Mouse (Mus musculus): ENCODE results near the gene Odf2. TPM values are rescaled to one million over a fixed set of nuclear protein-coding genes. Genes with fewer than 3 reads are reported as not detected.

Gene Odf2
- polyA plus RNA-seq (2016; fragmentation: Nextera tagmentation; extraction: Ambion mirVana) = 64.1 and 72.2 TPM in 2 replicates

- Histone ChIP-seq H3K4me1 (replicated peaks) (peaks cover 16% of the 10 kb centered on the region), H3K4me2 (peak within 1 kb of the TSS; percentile 88), H3K36me3 (peaks cover 28% of the 10 kb centered on the region), H3K9ac (peak within 1 kb of the TSS; percentile 87), H3K9me3 (replicated peaks) (no peaks in the 10 kb centered on the region), H3K4me3 (peak within 1 kb of the TSS; percentile 90), H3K27me3 (replicated peaks) (no peaks in the 10 kb centered on the region), H3K27ac (ENCODE audit: poor library complexity, severe bottlenecking) (peak within 1 kb of the TSS; percentile 82)
- under 1% methylated on average over 56 of the region's 70 CpGs for WGBS
- peak; percentile 93 for ATAC-seq (ENCODE audit: insufficient number of reproducible peaks, low FRiP score)
Observed at GRCm38 (mm10) chr2:29889066-29889944, at the start of gene Odf2. Gene Odf2, plus strand, starts transcription at chr2:29889221.

DNA sequence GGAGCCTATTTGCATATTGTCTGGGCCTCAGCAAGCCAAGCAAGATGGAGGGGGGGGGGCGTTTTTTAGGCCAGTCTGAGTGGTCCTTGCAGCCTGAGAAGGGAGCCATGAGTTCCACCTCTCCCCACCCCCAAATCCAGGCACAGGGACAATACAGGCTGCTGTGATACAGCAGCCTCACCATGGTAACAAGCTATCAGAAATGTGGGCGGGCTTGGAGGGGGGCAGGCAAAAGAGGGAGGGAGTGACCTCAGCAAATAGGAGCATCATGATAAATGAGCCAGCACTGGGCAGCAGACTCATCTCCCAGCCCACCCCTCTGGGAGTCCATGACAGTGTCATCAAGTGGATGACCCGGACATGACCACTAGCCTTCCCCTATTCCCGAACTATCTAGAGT lies 49.6 kb upstream of the Odf2 start:
- Histone ChIP-seq H3K4me3 (no peak overlapping the region), H3K4me1 (replicated peaks) (peaks cover 4% of the 10 kb centered on the region; the same call in 1 of the 2 replicates), H3K4me2 (no peak overlapping the region), H3K9ac (no peak overlapping the region), H3K36me3 (peaks cover 67% of the 10 kb centered on the region), H3K27ac (ENCODE audit: poor library complexity, severe bottlenecking) (no peak overlapping the region), H3K27me3 (replicated peaks) (peaks cover 26% of the 10 kb centered on the region), H3K9me3 (replicated peaks) (no peaks in the 10 kb centered on the region)
- WGBS = 41% methylated on average over 4 of the region's 4 CpGs
- no peak for ATAC-seq (ENCODE audit: insufficient number of reproducible peaks, low FRiP score)

GRCm38 (mm10) chr2:29843231-29844105 lies 45.6 kb upstream of the Odf2 start:
- ATAC-seq (ENCODE audit: insufficient number of reproducible peaks, low FRiP score) = no peak; the same call in 1 of the 2 replicates
- peaks cover 42% of the 10 kb centered on the region for H3K36me3 ChIP-seq

GRCm38 (mm10) chr2:29844115-29844514 lies 44.9 kb upstream of the Odf2 start:
- Histone ChIP-seq H3K27ac (ENCODE audit: poor library complexity, severe bottlenecking) (no peak overlapping the region), H3K9ac (no peak overlapping the region), H3K36me3 (peaks cover 36% of the 10 kb centered on the region), H3K4me1 (replicated peaks) (peaks cover 18% of the 10 kb centered on the region), H3K4me2 (no peak overlapping the region), H3K4me3 (no peak overlapping the region), H3K27me3 (replicated peaks) (peaks cover 73% of the 10 kb centered on the region), H3K9me3 (replicated peaks) (no peaks in the 10 kb centered on the region)
- 85% methylated on average over 2 of the region's 2 CpGs for WGBS
- ATAC-seq (ENCODE audit: insufficient number of reproducible peaks, low FRiP score) = no peak

More at GRCm38 (mm10) chr2:29843231-29844105, 45.6 kb upstream of the Odf2 start:
- Histone ChIP-seq H3K27me3 (replicated peaks) (peaks cover 66% of the 10 kb centered on the region), H3K4me3 (no peak overlapping the region), H3K4me2 (no peak overlapping the region), H3K27ac (ENCODE audit: poor library complexity, severe bottlenecking) (no peak overlapping the region), H3K4me1 (replicated peaks) (peaks cover 18% of the 10 kb centered on the region), H3K9ac (no peak overlapping the region), H3K9me3 (replicated peaks) (no peaks in the 10 kb centered on the region)
- 66% methylated on average over 9 of the region's 9 CpGs for WGBS

- peaks cover 18% of the 10 kb centered on the region for H3K4me1 ChIP-seq (replicated peaks)
- H3K27ac ChIP-seq (ENCODE audit: poor library complexity, severe bottlenecking) = no peak overlapping the region
- no peak overlapping the region for H3K9ac ChIP-seq
- no peak overlapping the region for H3K4me3 ChIP-seq
- peaks cover 77% of the 10 kb centered on the region for H3K27me3 ChIP-seq (replicated peaks)
- H3K4me2 ChIP-seq = no peak overlapping the region
- ATAC-seq (ENCODE audit: insufficient number of reproducible peaks, low FRiP score) = no peak
- 29% methylated on average over 3 of the region's 3 CpGs for WGBS
- H3K9me3 ChIP-seq (replicated peaks) = no peaks in the 10 kb centered on the region
- H3K36me3 ChIP-seq = peaks cover 30% of the 10 kb centered on the region
Observed at GRCm38 (mm10) chr2:29844661-29845060, 44.4 kb upstream of the Odf2 start.

DNA sequence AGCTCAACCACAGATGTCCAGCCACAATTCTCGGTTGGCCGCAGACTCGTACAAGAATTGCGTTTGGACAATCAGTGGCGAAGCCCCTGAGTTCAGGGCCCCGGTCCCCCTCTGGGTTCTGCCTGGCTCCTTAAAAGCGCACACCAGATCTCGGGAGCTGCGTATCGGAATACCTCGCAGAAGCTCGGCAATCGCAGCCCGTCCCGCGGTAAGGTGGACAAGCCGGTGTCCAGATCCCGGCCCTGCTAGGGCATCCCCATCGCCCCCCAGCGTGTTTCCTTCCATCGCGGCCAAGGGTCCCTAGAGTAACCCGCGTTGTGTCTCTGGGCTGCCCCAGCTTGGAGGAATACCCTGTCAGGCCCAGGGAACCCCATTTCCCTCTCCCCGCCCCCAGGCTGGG lies 43.4 kb upstream of the Odf2 start:
- 0 out of 2 replicates have a peak overlapping the region, but pooled peaks have one; percentile 5 for H3K9ac ChIP-seq
- peaks cover 30% of the 10 kb centered on the region for H3K36me3 ChIP-seq
- H3K9me3 ChIP-seq (replicated peaks) = no peaks in the 10 kb centered on the region
- H3K27ac ChIP-seq (ENCODE audit: poor library complexity, severe bottlenecking) = no peak overlapping the region
- H3K27me3 ChIP-seq (replicated peaks) = peaks cover 81% of the 10 kb centered on the region
- ATAC-seq (ENCODE audit: insufficient number of reproducible peaks, low FRiP score) = no peak
- peak overlapping the region; percentile 63 for H3K4me2 ChIP-seq
- peak overlapping the region; percentile 36 for H3K4me3 ChIP-seq
- H3K4me1 ChIP-seq (replicated peaks) = peaks cover 16% of the 10 kb centered on the region
- WGBS = 11% methylated on average over 25 of the region's 25 CpGs

GRCm38 (mm10) chr2:29846061-29846853 lies 42.8 kb upstream of the Odf2 start:
- Histone ChIP-seq H3K4me1 (replicated peaks) (peaks cover 14% of the 10 kb centered on the region), H3K27ac (ENCODE audit: poor library complexity, severe bottlenecking) (no peak overlapping the region), H3K4me2 (peak overlapping the region; percentile 63), H3K4me3 (peak overlapping the region; percentile 36), H3K27me3 (replicated peaks) (peaks cover 81% of the 10 kb centered on the region), H3K9ac (peak overlapping the region; percentile 5; the same call in 1 of the 2 replicates), H3K36me3 (peaks cover 29% of the 10 kb centered on the region), H3K9me3 (replicated peaks) (no peaks in the 10 kb centered on the region)
- ATAC-seq (ENCODE audit: insufficient number of reproducible peaks, low FRiP score) = no peak
- 7% methylated on average over 47 of the region's 47 CpGs for WGBS

DNA sequence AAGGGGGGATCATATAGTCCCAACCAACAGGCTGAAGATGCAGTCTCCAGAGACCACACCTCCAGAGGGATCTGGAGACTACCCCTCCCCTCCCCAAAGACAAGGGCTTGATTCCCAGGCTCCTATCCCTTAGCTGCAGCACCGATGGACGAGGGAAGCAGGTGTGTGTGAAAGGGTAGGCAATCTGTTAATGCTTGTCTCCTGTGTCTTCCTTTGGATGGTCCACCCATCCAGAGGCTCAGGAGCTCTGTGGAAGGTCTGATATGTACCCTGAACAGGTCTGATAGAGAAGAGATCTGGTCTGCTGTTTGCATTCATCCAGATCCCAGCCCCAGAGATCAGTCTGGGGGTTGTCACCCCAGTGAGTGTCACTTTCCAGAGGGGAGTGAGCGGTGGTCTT lies 42.1 kb upstream of the Odf2 start:
- H3K9ac ChIP-seq = no peak overlapping the region
- H3K27ac ChIP-seq (ENCODE audit: poor library complexity, severe bottlenecking) = no peak overlapping the region
- no peak overlapping the region for H3K4me2 ChIP-seq
- H3K9me3 ChIP-seq (replicated peaks) = no peaks in the 10 kb centered on the region
- no peak overlapping the region for H3K4me3 ChIP-seq
- H3K36me3 ChIP-seq = peaks cover 24% of the 10 kb centered on the region
- 45% methylated on average over 3 of the region's 3 CpGs for WGBS
- peaks cover 83% of the 10 kb centered on the region for H3K27me3 ChIP-seq (replicated peaks)
- peaks cover 14% of the 10 kb centered on the region for H3K4me1 ChIP-seq (replicated peaks)
- ATAC-seq (ENCODE audit: insufficient number of reproducible peaks, low FRiP score) = no peak

DNA sequence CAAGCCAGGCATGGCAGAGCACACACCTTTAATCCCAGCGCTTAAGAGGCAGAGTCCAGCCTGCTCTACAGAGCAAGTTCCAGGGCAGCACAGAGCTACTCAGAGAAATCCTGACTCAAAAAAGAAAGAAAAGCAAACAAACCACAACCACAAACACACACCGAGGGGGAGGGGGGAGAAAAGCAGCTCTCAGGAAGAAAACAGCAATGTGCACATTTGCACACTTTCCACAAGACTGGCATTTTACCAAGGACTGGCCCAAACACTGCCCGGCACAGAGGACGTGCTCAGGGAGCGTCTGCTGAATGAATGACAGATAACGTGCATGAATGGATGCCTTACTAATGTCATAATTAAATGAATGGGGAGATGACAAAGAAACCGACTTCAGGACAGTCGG lies 40.0 kb upstream of the Odf2 start:
- Histone ChIP-seq H3K4me3 (no peak overlapping the region), H3K9me3 (replicated peaks) (no peaks in the 10 kb centered on the region), H3K27me3 (replicated peaks) (peaks cover 63% of the 10 kb centered on the region), H3K36me3 (0 out of 2 replicates have a peak, but pooled peaks cover 3% of the 10 kb centered on the region), H3K27ac (ENCODE audit: poor library complexity, severe bottlenecking) (no peak overlapping the region), H3K4me1 (replicated peaks) (peaks cover 14% of the 10 kb centered on the region), H3K9ac (no peak overlapping the region), H3K4me2 (no peak overlapping the region)
- no peak for ATAC-seq (ENCODE audit: insufficient number of reproducible peaks, low FRiP score)
- WGBS = 70% methylated on average over 8 of the region's 8 CpGs

- H3K9me3 ChIP-seq (replicated peaks) = no peaks in the 10 kb centered on the region
- no peaks in the 10 kb centered on the region for H3K36me3 ChIP-seq
- peaks cover 59% of the 10 kb centered on the region for H3K27me3 ChIP-seq (replicated peaks)
- no peak for ATAC-seq (ENCODE audit: insufficient number of reproducible peaks, low FRiP score)
- H3K4me1 ChIP-seq (replicated peaks) = peaks cover 14% of the 10 kb centered on the region
- H3K9ac ChIP-seq = no peak overlapping the region
- no peak overlapping the region for H3K4me2 ChIP-seq
- H3K27ac ChIP-seq (ENCODE audit: poor library complexity, severe bottlenecking) = no peak overlapping the region
- H3K4me3 ChIP-seq = no peak overlapping the region
- 47% methylated on average over 5 of the region's 5 CpGs for WGBS
Observed at GRCm38 (mm10) chr2:29849841-29850480, 39.1 kb upstream of the Odf2 start.
